Mouse (Mus musculus) B cell, adult 2 months (primary cell): Measurements from ENCODE around the gene Cuedc2.

ENCODE experiments used
- DNase-seq, 2 experiments: peaks; one replicate each; pipeline ENCODE4 v3.0.0; 2022

Cuedc2 gene

DNA sequence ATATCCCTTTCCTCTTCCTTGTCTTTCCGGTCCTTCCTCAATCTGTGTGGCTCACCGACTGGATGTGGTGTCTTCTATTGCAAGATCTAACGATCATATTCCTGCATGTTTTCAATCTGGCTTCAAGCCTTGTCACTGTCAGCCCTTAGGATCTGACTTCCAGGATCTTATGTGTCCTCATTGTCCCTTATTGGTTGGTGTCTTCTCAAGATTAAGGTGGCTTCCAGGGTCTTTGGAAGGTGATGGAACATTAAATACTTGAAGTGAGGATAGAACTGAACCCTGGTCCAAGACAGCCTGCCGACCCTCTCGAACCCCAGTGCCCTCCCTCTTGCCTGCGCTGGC, 412 bp upstream of the Cuedc2 start:
- no peak for DNase-seq

DNA sequence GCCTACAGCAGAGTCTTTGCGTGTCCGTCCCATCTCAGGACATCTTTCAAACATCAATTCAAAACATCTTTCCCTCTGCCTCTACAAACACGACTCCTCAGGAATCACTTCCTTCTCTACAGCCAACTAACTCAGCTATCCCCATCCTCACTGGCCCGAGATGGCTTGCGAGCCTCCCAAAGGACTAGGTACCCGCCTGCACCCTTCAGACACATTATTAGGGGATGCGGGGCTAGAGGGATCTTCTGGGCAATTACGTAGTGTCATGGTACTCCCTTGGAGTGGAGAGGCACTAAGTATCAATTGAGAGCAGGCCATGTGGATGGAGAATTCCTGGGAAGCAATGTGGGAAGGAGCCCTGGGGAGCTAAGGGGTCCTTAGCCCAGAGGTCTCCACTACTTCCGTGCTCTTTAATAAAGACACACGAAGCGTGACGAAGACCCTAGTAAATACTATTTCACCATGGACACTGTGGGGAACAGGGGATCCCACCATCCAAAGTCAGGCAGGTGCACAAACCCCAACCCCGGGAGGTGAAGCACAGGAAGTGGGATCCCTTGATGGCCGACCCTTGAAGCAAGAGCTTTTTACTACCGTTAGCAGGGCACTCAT, 677 bp downstream of the Cuedc2 start:
- DNase-seq = no peak

DNA sequence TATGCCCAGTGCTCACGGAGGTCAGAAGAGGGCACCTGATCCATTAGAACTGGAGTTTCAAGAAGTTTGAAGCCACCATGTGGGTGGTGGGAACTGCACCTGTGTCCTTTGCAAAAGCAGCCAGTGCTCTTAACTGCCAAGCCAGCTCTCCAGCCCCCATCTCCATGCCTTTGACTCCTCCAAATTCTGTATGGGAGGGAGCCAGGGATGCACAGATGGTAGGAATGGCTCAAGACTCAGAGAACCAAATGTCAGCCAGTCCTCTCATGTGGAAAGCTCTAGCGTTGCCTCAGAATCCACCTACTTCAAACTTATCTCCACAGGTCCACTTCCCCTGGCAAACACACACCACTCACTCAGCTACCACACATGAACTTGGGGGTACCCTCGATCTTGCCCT, 4.6 kb downstream of the Cuedc2 start:
- no peak for DNase-seq

DNA sequence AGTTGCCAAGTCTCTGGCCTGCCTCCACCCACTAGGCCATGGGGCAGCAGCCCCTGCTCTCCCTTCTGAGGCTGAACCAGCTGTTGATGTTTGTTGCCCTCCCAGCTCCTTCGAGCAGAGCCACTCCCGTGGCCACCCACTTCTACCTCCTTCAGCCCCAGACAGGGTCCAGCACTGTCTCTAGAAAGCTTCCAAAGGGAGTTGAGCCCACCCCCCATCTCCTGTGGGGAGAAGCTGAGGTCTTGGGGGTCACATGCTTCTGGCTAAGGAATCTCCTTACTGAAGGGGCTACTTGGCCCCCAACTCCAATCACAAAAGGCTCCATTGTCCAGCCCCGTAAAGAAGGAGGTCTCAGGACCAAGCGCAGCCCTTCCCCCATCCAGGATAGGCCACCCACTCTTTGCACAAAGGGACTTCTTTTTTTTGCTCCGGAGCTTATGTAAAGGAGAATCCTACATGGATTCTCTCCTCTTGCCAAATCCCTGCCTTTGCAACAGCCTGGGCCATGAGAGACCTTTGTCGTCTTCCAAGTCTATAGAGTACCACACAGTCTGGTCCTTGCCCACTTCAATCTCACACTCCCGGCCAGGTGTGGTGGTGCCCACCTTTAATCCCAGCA, 5.7 kb downstream of the Cuedc2 start:
- no peak for DNase-seq

DNA sequence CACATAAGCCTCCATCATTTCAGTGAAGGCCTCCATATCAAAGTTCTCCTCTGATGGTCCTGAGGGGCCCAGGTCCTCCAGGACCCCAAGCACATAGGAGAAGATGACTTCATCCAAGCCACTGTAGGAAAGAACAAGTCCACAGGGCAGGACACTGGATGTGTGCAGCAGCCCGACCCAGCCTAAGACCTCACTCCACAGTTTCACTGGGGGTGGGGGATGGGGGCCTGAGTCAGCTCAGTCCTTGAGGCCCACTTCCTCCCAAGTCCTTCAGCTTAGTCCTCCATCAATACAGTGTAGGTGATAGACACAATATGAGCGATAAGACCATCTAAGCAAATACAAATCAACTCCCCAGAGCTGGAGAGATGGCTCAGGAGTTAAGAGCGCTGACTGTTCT, 6.6 kb downstream of the Cuedc2 start:
- DNase-seq = no peak

DNA sequence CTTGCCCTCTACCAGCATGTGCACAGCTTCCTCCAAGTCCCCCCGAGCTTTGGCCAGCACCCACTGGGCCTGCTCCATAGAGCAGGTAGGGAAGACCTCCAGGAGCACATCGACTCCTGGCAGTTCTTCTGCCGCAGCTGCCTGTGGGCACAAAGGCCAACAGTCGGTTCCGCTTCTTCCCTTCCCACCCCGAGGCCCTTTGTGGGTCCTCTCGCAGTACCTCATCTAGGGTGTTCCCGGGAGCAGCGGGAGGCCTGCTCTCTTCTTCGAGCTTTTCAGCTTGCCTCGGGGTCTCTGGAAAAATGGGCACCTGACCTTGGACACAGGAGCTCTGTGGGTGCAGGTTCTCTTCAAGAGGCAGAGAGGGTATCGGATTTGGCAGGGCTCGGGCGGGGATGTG, 7.2 kb downstream of the Cuedc2 start:
- DNase-seq = no peak

DNA sequence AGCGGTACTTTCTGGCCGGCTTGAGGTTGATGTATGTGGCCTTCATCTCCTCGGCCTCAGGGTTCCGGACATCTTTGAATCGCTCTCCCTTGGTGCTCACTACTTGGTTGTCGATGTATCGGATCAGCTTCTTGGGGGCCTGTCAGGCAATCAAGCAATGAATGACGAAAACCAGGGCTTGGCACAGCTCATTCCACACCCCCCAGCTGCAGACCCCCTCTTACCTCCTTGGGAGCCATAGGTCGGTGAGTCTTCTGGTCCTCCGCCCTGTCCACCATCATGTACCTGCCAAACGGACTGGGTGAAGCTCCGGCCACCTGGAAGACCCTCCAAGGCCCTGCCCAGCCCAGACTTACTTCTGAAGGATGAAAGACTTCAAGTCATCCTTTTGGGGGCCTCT, 7.8 kb downstream of the Cuedc2 start:
- DNase-seq = no peak

DNA sequence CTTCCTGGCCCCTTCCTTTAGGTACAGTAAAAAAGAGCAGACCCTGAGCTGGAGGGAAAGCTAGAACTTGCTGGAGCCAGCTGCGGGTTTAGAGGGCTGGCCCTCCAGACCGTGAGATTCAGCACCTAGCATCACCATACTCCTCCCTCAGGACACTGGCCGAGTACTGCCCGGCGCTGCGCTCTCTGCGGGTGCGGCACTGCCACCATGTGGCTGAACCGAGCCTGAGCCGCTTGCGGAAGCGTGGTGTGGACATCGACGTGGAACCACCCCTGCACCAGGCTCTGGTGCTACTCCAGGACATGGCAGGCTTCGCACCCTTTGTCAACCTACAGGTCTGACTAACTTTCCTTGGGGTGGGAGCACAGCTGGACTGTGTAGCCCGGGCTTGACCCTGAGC, 8.6 kb downstream of the Cuedc2 start:
- peak; percentile 81 to 84 for DNase-seq

DNA sequence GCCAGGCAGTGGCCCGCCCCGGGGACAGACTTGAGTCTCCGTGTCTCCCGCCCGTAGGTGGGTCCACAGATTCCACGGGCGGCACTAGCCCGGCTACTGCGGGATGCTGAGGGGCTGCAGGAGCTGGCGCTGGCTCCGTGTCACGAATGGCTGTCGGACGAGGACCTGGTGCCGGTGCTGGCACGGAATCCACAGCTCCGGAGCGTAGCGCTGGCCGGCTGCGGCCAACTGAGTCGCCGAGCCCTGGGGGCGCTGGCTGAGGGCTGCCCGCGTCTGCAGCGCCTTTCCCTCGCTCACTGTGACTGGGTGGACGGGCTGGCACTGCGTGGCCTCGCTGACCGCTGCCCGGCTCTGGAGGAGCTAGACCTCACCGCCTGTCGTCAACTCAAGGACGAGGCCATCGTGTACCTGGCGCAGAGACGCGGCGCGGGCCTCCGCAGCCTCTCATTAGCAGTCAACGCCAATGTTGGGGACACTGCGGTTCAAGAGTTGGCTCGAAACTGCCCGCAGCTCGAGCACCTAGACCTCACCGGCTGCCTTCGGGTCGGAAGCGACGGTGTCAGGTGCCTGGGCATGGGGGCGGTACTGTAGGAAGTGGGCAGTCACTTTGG, 9.4 kb downstream of the Cuedc2 start:
- DNase-seq = peak in 1 of 2 experiments; percentile 40

DNA sequence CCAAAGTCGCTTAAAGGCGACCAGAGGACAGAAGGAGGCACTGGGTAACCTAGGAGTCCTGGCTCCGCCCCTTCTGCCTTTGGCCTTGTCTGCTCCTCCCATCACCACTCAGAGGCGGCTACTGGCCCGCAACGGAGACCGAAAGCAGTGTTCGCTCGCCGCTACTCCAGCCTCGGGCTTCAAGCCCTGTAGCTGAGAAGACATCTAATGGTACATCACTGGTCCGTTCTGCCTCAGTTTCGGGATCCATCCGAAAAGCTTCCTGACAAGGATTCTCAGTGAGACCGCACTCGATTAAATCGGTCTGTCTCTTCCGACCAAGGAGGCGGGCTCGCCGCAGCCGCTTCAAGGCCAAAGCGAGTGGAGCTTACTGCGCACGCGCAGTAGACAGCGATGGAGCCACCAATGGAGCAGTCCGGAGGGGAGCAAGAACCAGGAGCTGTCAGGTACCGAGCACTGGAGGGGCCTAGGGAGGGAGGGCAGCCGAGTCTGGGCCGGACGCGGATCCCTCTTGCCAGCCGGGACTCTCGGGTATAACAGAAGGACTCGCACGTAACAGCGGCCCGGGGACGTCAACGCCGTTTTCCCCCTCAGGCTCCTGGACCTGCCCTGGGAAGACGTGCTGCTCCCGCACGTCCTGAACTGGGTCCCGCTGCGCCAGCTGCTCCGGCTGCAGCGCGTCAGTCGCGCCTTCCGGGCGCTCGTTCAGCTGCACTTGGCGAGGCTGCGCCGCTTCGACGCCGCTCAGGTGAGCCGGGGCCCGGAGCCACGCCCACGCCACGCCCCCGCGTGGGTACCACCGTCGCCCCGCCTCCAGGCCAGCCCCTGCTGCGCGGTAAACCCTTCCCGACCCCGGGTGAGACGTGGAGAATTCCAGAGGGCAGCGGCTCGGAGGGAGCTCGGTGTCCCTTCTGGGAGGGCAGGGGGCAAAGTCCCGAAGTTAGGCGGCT, 10.1 kb downstream of the Cuedc2 start, which contains the start of gene Fbxl15:
Gene Fbxl15, plus strand, starts transcription at position 104 of the 950 bp plus-strand sequence.
- peak; percentile 87 to 91 for DNase-seq

DNA sequence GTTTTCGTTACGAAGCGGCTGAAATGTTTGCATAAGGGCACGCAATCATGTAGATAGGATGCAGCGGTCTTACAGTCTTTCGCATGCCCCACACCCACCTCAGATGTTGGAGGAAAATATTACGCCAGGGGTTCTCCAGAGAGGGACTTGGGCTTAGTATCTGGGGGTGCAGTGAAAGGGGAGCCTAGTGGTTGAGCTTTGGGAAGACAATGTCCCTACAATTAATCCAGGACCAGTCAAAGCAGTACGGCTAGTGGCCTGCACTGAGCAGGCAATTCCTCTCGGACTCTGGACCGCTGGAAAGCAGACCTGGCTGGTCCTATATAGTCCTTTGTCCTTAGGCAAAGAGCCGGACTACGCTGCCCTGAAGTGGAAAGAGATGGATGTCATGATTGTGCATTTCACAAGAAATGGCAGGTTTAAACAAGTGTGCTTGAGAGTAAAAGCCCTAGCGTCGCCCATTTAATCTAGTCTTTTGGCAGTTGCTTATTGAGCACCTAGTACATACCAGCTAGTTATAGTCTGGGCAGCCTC, 10.9 kb downstream of the Cuedc2 start:
- DNase-seq = no peak

DNA sequence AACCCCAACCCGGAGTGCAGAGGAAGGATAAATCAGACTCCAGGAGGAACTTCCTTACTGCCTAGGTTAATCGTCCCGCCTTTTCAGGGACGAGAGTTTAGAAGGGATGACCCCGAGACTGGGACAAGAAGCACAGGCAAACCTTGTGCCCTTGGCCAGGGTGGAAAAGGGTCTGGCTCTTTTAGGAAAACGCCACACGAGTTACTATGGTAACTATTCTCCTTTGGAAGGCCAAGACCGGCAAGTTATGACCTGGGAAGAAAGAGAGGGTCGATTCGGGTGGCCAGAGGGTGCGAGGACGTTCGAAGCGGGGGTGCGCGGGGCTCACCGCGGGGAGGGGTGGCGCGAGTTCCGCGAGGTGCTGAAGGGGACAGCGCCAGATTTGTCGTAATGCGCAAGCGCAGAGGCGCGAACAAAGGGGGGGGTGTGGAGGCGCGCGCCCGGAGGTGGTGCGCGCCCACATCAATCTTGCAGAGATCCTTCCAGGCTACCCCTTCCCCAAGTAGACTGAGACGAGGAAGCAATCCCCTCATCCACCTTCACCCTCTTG, 11.7 kb downstream of the Cuedc2 start, which contains the start of gene Psd:
Gene Psd, minus strand, starts transcription at position 401 of the 550 bp plus-strand sequence.
- DNase-seq = peak; percentile 64 to 67

DNA sequence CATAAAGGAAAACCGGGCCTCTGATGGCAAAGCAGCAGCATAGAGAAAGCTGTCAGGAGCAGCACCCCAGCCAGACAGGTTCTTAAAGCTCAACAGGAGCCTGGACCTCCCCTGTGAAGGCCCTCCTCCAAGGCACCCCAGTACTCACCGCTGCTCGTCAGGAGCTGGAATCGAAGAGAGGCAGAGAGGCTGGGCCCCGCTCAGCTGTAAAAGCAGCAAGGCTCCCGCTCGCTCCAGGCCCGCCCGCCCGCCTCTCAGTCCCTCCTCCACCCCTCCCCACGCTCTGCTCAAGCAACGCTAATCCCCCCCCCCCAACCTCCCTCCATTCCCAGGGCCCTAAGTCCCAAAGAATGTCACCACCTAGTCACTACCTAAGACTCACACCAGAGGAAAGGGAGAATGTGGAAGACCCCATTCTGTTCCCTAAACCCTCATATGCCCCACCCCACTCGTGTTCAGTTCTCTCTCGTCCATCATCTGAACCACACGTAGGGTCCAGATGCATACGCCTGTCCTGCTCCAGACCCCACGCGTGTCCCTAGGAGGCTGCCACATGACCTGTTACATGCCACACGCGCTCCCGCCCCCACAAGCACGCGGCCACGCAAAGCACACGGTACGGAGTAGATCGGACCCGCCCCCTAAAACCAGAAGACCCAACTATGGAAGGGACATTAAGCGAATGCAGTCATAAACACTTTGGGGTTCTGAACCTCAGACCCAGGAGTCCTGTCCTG, 12.3 kb downstream of the Cuedc2 start:
- no peak for DNase-seq

DNA sequence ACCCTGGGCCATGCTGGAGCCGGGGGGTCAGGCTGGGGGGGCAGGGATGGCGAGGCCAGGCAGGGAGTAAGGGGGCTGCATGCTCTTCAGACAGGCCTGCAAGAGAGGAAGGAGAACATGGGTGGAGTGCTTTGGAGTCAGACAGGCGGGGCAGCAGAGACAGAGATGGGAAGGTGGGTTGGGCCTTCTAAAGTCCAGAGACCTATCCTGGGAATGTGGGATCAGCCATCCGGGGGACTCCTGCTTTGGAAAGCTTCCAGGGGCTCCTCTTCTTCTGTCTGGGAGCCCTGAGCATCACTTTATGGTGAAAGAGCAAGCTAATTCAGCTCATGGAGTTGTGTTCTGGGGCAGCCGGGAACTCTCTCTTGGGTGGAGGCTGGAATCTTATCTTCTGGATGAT, 13.6 kb downstream of the Cuedc2 start:
- no peak for DNase-seq

DNA sequence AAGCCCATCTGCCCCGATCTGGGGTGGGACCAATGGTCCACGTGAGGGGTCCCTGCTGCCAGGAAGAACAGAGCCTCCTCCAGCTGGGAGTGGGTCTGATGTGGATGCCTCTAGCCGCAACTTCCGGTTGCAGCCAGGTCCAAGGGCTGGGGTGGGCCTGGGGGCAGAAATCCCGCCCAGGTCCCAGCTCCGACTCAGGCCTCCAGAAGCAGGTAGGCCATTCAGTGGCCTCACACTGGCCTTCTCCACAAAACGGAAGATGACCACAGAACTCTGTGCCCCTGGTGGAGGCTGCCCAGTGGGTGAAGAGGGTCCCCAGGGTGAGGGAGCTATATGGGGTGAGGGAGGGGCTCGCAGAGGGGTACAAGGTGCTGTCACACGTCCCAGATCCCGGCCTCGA, 14.1 kb downstream of the Cuedc2 start:
- no peak for DNase-seq

DNA sequence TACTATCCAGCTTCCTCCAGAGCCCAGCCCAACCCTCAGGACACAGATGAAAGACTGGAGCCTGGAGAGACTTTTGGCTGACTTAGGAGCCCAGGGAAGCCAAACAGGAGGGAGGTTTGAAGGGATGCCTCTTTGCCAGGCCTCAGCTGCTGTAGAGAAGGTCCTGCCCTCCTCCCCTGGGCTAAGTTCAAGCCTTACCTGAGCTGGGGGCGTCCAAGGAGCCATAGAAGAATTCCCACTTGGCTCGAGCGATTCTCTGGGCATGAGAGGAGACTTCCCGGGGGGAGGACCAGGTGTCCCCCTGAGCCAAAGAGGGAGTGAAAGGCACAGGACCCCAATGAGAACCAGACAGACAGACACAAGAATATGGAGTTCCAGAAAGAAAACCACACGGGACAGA, 14.8 kb downstream of the Cuedc2 start:
- no peak for DNase-seq

DNA sequence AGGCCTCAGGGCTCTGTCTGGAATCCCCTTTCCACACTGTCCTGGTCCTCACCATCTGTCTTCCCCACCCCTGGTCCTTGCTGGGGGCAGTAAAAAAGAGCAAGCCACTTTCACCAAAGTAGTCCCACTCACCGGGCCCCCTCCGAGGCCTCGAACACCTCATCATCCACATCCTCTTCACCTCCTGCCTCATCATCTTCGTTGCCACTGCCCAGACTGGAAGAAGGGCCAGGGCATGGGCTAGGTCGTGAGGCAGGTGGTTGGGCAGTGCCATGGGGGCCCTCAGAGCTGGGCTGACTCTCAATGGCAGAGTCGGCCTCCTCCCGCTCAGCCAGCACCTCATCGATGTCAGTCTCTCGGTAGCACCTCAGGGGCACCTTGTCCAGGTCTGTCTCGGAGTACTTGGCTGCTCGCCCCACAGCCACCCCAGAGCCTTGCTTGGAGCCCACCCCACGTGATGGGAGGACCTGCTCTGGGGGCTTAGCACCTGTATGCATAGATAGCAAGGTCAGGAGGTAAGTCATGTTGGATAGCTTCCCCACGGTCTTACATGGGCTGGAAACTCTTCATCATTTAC, 15.4 kb downstream of the Cuedc2 start:
- no peak for DNase-seq

DNA sequence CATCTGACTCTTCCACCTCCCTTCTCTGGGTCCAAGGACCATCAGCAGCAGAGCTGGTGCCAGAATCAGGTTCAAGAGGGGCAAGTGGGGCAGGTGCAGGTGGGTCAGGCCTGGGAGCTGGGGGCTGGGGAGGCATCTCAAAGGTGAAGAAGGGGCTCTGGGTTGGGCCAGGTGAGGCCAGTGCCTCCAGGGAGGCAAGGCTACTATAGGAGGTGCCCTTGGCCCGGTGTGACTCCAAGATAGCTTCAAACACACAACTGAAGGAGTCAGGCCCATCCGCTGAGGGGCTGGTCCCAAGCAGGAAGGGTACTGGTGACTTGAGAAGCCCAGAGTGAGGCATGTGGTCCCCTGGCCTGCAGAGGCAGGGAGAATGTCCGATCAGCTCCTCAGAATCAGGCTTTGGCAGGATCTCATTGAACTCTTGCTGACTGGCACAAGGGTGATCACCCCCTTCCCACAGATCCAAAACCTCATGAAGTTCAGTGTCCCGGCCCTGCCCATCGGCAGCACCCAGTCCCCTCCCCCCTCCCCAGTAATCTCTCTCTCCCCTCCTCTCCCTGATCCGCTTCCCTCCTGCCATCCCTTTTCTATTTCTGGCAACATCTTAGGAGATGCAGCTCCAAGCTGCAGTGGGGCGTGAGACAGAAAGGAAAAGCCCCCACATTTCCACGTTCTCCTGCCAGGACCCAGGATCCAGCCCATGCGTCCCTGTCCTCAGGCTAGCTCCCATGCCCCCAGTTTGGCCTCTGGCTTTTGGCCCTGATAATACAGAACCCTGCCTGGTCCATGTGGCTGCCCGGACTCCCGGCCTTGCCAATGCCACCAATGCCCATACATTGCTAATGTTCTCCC, 16.1 kb downstream of the Cuedc2 start:
- DNase-seq = no peak

DNA sequence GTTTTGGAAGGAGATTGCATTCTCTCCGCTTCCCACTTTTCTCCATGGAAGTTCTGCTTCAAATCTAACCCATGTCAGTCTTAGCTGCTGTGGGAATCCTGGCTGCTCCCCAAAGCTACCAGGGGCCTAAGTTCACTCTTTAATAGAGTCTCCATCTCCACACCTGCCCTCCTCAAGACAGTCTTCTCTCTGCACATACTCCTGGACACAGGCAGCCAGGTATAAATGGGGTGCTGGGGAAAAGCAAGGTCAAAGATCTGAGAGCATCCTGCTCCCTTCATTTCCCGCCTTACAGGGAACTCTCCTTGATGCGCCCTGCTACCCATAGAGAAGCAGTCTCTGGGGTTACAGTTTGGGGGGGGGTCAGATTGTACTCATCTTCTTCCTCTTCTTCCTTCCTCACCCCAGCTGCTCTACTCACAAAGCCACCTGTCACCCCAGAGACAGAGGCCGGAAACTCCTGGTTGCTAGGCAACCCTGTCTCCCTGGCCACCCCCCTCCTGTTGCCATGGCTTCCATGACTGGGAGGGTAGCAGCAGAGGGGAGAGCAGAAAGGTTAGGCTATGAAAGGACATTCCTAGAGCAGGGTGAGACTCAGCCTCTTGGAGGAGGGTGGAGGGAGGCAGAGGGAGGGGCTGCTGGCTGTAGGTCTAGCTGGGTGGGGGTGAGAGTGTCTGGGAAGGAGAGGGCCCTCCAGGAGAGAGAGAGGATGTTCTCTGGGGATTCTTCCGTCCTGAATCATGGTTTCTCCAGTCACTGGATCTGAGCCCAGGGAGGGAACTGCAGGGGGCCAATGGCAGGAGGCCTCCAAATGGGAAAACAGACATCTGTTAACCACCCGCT, 17.2 kb downstream of the Cuedc2 start:
- peak; percentile 66 to 67 for DNase-seq
